Mouse (Mus musculus) thymus, postnatal 10 days (tissue): ENCODE measurements around the gene Gm5737.

Experiments used
- DNase-seq, 2 experiments: peaks; one replicate each; pipeline ENCODE4 v3.0.0; 2021; ENCODE audit warnings: low spot score in 2 of 2

Gm5737 gene

GRCm38 (mm10) chr7:120811834-120812415, at the start of gene Gm5737:
Gm5737 (plus strand) TSS chr7:120812365.
- DNase-seq = no peak

GRCm38 (mm10) chr7:120767369-120767768, 44.8 kb upstream of the Gm5737 start:
- DNase-seq = no peak

GRCm38 (mm10) chr7:120771389-120771788, 40.8 kb upstream of the Gm5737 start:
- no peak for DNase-seq

GRCm38 (mm10) chr7:120778012-120778411, 34.2 kb upstream of the Gm5737 start:
- no peak for DNase-seq

GRCm38 (mm10) chr7:120795544-120795943, 16.6 kb upstream of the Gm5737 start:
- no peak for DNase-seq

- DNase-seq = no peak
Measured at GRCm38 (mm10) chr7:120796369-120796768, 15.8 kb upstream of the Gm5737 start.

GRCm38 (mm10) chr7:120803268-120803667, 8.9 kb upstream of the Gm5737 start:
- no peak for DNase-seq

- no peak for DNase-seq
Measured at GRCm38 (mm10) chr7:120809705-120810104, 2.5 kb upstream of the Gm5737 start.

- no peak for DNase-seq
Measured at GRCm38 (mm10) chr7:120817552-120817951, 5.4 kb downstream of the Gm5737 start.

- no peak for DNase-seq
Measured at GRCm38 (mm10) chr7:120819386-120819785, 7.2 kb downstream of the Gm5737 start.

GRCm38 (mm10) chr7:120823248-120823647, 11.1 kb downstream of the Gm5737 start:
- DNase-seq = peak in 1 of 2 experiments; percentile 70

GRCm38 (mm10) chr7:120825097-120825496, 12.9 kb downstream of the Gm5737 start:
- DNase-seq = no peak

- DNase-seq = peak in 1 of 2 experiments; percentile 35
Measured at GRCm38 (mm10) chr7:120826408-120826807, 14.2 kb downstream of the Gm5737 start.

GRCm38 (mm10) chr7:120830431-120831381, 18.5 kb downstream of the Gm5737 start:
- no peak for DNase-seq

- DNase-seq = no peak
Measured at GRCm38 (mm10) chr7:120834426-120834825, 22.3 kb downstream of the Gm5737 start.

GRCm38 (mm10) chr7:120834863-120835372, 22.8 kb downstream of the Gm5737 start:
- peak; percentile 64 to 66 for DNase-seq

GRCm38 (mm10) chr7:120835449-120836359, 23.5 kb downstream of the Gm5737 start:
- DNase-seq = peak; percentile 88 to 97

- DNase-seq = no peak
Measured at GRCm38 (mm10) chr7:120836361-120836760, 24.2 kb downstream of the Gm5737 start.

GRCm38 (mm10) chr7:120838436-120839160, 26.4 kb downstream of the Gm5737 start:
- DNase-seq = no peak

- DNase-seq = no peak
Measured at GRCm38 (mm10) chr7:120839786-120840185, 27.6 kb downstream of the Gm5737 start.
